Mouse (Mus musculus) lung, adult 18-20 months (tissue): ENCODE results near the gene Tada1.

Source experiments
- DNase-seq, 2 experiments: peaks; one replicate each; pipeline ENCODE4 v3.0.0; 2022; ENCODE audit warnings: mixed read lengths in 2 of 2

The Tada1 gene

GRCm38 (mm10) chr1:166379013-166379629 is at the start of gene Tada1:
Tada1 (plus strand) TSS chr1:166379097.
- DNase-seq: peak; percentile 93 to 94

- no peak for DNase-seq
Measured at GRCm38 (mm10) chr1:166330752-166331151, 48.1 kb upstream of the Tada1 start.

- peak; percentile 52 to 53 for DNase-seq
Measured at GRCm38 (mm10) chr1:166339110-166339509, 39.8 kb upstream of the Tada1 start.

GRCm38 (mm10) chr1:166342060-166342459 is 36.8 kb upstream of the Tada1 start:
- no peak for DNase-seq

- no peak for DNase-seq
Measured at GRCm38 (mm10) chr1:166342539-166342938, 36.4 kb upstream of the Tada1 start.

GRCm38 (mm10) chr1:166343586-166343985 is 35.3 kb upstream of the Tada1 start:
- no peak for DNase-seq

GRCm38 (mm10) chr1:166344300-166345077 is 34.4 kb upstream of the Tada1 start:
- no peak for DNase-seq

GRCm38 (mm10) chr1:166345602-166346001 is 33.3 kb upstream of the Tada1 start:
- no peak for DNase-seq

GRCm38 (mm10) chr1:166346906-166347305 is 32.0 kb upstream of the Tada1 start:
- DNase-seq: no peak

GRCm38 (mm10) chr1:166349341-166349740 is 29.6 kb upstream of the Tada1 start:
- DNase-seq: no peak

- no peak for DNase-seq
Measured at GRCm38 (mm10) chr1:166349751-166350150, 29.1 kb upstream of the Tada1 start.

- DNase-seq: peak; percentile 78 to 83
Measured at GRCm38 (mm10) chr1:166360157-166360855, 18.6 kb upstream of the Tada1 start.

- no peak for DNase-seq
Measured at GRCm38 (mm10) chr1:166360896-166361295, 18.0 kb upstream of the Tada1 start.

GRCm38 (mm10) chr1:166361842-166362241 is 17.1 kb upstream of the Tada1 start:
- DNase-seq: no peak

GRCm38 (mm10) chr1:166362659-166363058 is 16.2 kb upstream of the Tada1 start:
- DNase-seq: no peak

- DNase-seq: no peak
Measured at GRCm38 (mm10) chr1:166363122-166363521, 15.8 kb upstream of the Tada1 start.

GRCm38 (mm10) chr1:166377171-166377570 is 1.7 kb upstream of the Tada1 start:
- DNase-seq: no peak

GRCm38 (mm10) chr1:166378431-166379012 is 375 bp upstream of the Tada1 start:
- DNase-seq: no peak

GRCm38 (mm10) chr1:166379630-166380231 is 834 bp downstream of the Tada1 start:
- DNase-seq: peak; percentile 68 to 70

- DNase-seq: no peak
Measured at GRCm38 (mm10) chr1:166381336-166381735, 2.4 kb downstream of the Tada1 start.

GRCm38 (mm10) chr1:166381821-166382220 is 2.9 kb downstream of the Tada1 start:
- DNase-seq: no peak

- DNase-seq: no peak
Measured at GRCm38 (mm10) chr1:166382626-166383025, 3.7 kb downstream of the Tada1 start.

- no peak for DNase-seq
Measured at GRCm38 (mm10) chr1:166384614-166385013, 5.7 kb downstream of the Tada1 start.
